Mouse (Mus musculus) liver, embryonic 14.5 days (tissue): ENCODE measurements at regions not wholly inside any gene's neighbourhood (a gene's known extent, or its start where the extent isn't known, plus 50 kb on each side); places are given as distances from the start of the nearest gene placed in this dataset.

Experiments used
- CTCF ChIP-seq: IDR thresholded peaks from 2 replicates; pipeline ENCODE4 v1.5.1; 2016; ENCODE audit warnings: antibody characterized with exemption, low read depth, control low read depth
- EP300 ChIP-seq: IDR thresholded peaks from 2 replicates; pipeline ENCODE4 v1.6.1; 2016; ENCODE audit warnings: antibody characterized with exemption, low read depth

DNA sequence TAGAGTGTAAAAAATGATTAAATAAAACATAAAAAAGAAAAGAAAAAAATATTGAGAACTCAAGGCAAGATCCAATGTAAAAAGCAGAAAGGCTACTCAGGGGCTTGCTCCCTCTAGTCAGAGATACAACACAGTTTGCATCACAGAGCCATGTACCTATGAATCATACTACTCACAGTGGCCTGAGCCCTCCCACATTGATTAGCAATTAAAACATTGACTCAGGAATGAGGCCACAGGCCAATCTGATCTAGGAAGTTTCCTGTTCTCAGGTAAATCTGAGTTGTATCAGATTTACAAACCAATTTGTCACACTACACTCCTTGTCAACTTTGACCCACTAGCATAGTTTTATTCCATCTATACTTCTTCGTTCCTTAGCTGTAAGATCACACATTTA, 414.2 kb downstream of the Flrt2 start:
- no peak for TF ChIP-seq CTCF
- TF ChIP-seq EP300 = no peak
